ENCODE assay signal across 8 mouse cellular contexts in the genomic region with DNA sequence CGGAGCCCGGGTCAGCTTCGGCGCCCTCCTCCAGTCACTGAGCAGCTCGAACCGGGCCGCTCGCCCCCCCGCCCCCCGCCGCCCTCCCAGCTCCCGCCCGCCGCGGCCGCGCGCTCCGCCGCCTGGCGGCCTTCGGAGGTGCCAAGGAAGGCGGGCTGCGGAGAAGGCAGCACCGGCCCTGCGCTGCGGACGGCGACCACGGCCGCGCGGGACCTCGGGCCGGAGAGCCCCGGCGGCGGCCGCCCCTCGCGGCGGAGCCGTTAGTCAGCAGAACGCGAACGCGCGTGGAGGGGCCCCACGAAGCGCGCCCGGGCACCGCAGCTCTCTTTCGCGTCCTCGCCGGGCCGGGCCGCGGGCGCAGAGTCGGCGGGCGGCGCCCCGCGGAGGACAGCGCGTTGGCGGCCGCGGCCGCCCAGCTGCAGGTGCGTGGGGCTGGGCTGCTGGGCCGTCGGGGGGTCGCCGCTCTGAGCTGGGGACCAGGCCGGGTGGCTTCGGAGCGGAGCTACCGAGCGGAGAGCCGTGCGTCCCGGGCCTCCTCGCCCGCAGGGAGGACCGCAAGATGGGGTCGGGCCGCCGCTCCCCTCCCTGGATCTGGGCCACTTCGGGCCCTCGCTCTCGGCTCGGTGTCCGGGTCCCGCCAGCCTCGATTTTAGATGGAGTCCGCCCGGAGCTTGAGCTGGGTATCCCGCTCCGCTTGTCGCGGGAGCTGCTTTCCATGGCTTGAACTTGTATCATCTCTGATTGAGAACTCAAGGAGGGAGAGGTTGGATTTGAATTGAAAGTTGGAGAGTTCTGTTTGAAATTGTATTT. TPM values are rescaled to one million over a fixed set of nuclear protein-coding genes. Genes with fewer than 3 reads are reported as not detected.
DNase-seq lines count a peak whose midpoint lies in the region; ATAC-seq lines count a peak whose summit lies in the region.

Gene Abhd17b (plus strand): TSS at position 14 of the 810 bp plus-strand sequence.

- H3K4me2 ChIP-seq in limb, embryonic 13.5 days (replicated peaks) = peak within 1 kb of the TSS; percentile 80
- H3K4me2 ChIP-seq in midbrain, embryonic 14.5 days (ENCODE audit: low read length) = peak within 1 kb of the TSS; percentile 80

- peak within 1 kb of the TSS; percentile 90 for H3K4me3 ChIP-seq in limb, embryonic 13.5 days
- peak within 1 kb of the TSS; percentile 86 for H3K4me3 ChIP-seq in midbrain, embryonic 14.5 days (replicated peaks; ENCODE audit: low read depth, low read length)

- peak; percentile 46 for ATAC-seq in limb, embryonic 13.5 days (ENCODE audit: low FRiP score, low read depth)
- peak; percentile 60 for ATAC-seq in midbrain, embryonic 14.5 days (ENCODE audit: low FRiP score, low TSS enrichment)

- peak; percentile 29 for DNase-seq in right cerebral cortex, adult 18-20 months
- no peak for DNase-seq in right cerebral cortex, postnatal 25 days
- DNase-seq in embryo, embryonic 9.5 days (ENCODE audit: extremely low spot score) = peak; percentile 65
- DNase-seq in heart, adult 18-20 months = peak; percentile 51 to 66
- DNase-seq in kidney, adult 18-20 months = peak; percentile 69
- peak; percentile 75 for DNase-seq in midbrain, embryonic 14.5 days
- peak; percentile 36 for DNase-seq in splenic B cell, adult 2 months (ENCODE audit: low read depth, low spot score)

- H3K9me3 ChIP-seq in limb, embryonic 13.5 days = no peaks in the 10 kb centered on the region
- H3K9me3 ChIP-seq in midbrain, embryonic 14.5 days (ENCODE audit: control insufficient read depth, low read length) = no peaks in the 10 kb centered on the region

- peak within 1 kb of the TSS; percentile 94 for H3K9ac ChIP-seq in limb, embryonic 13.5 days
- H3K9ac ChIP-seq in midbrain, embryonic 14.5 days (replicated peaks; ENCODE audit: low read length) = peak within 1 kb of the TSS; percentile 95

- no peaks in the 10 kb centered on the region for H3K27me3 ChIP-seq in limb, embryonic 13.5 days
- H3K27me3 ChIP-seq in midbrain, embryonic 14.5 days (ENCODE audit: control insufficient read depth, insufficient read depth, low read length) = no peaks in the 10 kb centered on the region
- no peaks in the 10 kb centered on the region for H3K27me3 ChIP-seq in splenic B cell, adult 2 months (ENCODE audit: control insufficient read depth, insufficient read depth, low read length, poor library complexity, severe bottlenecking)

- peaks cover 29% of the 10 kb centered on the region for H3K4me1 ChIP-seq in limb, embryonic 13.5 days
- H3K4me1 ChIP-seq in midbrain, embryonic 14.5 days (ENCODE audit: control insufficient read depth, insufficient read depth, low read length) = peaks cover 24% of the 10 kb centered on the region

- H3K27ac ChIP-seq in limb, embryonic 13.5 days = peak within 1 kb of the TSS; percentile 97
- peak within 1 kb of the TSS; percentile 97 for H3K27ac ChIP-seq in midbrain, embryonic 14.5 days (replicated peaks; ENCODE audit: low read depth, low read length)

- H3K36me3 ChIP-seq in limb, embryonic 13.5 days = no peaks in the 10 kb centered on the region
- H3K36me3 ChIP-seq in midbrain, embryonic 14.5 days (ENCODE audit: control insufficient read depth, insufficient read depth, low read length) = no peaks in the 10 kb centered on the region
- H3K36me3 ChIP-seq in splenic B cell, adult 2 months (ENCODE audit: control insufficient read depth, insufficient read depth, low read length, poor library complexity, severe bottlenecking) = no peaks in the 10 kb centered on the region

- WGBS in limb, embryonic 13.5 days = under 1% methylated on average over 59 of the region's 105 CpGs
- WGBS in midbrain, embryonic 14.5 days = under 1% methylated on average over 99 of the region's 105 CpGs

RNA-seq across cellular contexts. Expression of gene Abhd17b, which starts in this region (rescaled TPM):
- 10 to 100 TPM; 11.3 to 12.2 TPM for total RNA-seq in heart, adult 18-20 months (2021)
- 30.0 and 30.5 TPM in 2 replicates for polyA plus RNA-seq in limb, embryonic 13.5 days (2015; fragmentation: Nextera tagmentation; extraction: Ambion mirVana)
- 45.9 and 54.3 TPM in 2 replicates for polyA plus RNA-seq in midbrain, embryonic 14.5 days (2014; fragmentation: Nextera tagmentation; extraction: Ambion mirVana)
